Mouse (Mus musculus) heart, adult 2 months (tissue): ENCODE measurements at regions not wholly inside any gene's neighbourhood (a gene's known extent, or its start where the extent isn't known, plus 50 kb on each side); places are given as distances from the start of the nearest gene placed in this dataset.

Experiments used
- CTCF ChIP-seq: fragments of 200-600 bp; IDR thresholded peaks from 2 replicates; pipeline ENCODE4 v1.8.1; 2022; ENCODE audit warnings: antibody characterized with exemption, mild to moderate bottlenecking, moderate library complexity
- POLR2A ChIP-seq: fragments of 200-500 bp; IDR thresholded peaks from 2 replicates; pipeline ENCODE4 v1.6.1; 2011; ENCODE audit warnings: mild to moderate bottlenecking, low read depth, low read length, control low read depth; ENCODE audit not compliant: insufficient read depth

DNA sequence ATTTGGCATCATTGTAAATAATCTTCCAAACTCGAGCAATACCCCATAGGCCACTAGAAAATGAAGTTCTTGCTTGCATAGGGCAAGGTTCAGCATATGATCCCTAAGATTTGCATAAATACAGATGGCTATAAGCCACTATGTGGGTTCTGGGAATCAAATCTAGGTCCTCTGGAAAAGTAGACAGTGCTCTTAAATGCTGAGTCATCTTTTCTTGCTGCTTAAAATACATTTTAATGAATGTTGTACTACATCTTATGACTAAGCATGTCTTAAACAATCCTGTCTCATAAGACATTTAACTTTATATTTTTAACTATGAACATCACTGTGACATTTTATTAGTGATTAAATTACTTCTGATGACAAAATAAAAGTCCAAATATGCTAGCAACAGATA, 448.6 kb upstream of the Gm9747 start:
- TF ChIP-seq CTCF (no peak), POLR2A (no peak)
